Mouse (Mus musculus): ENCODE measurements around the gene Ednra. TPM values are rescaled to one million over a fixed set of nuclear protein-coding genes. Genes with fewer than 3 reads are reported as not detected.
A peak's percentile ranks its signal among the peaks of the same experiment; 100 is the strongest.

Gene Ednra
- 47.3 and 49.0 TPM in 2 replicates for polyA plus RNA-seq (2014; fragmentation: Nextera tagmentation; extraction: Ambion mirVana)

- Histone ChIP-seq H3K36me3 (ENCODE audit: control insufficient read depth, insufficient read depth, low read length) (peaks cover 10% of the 10 kb centered on the region), H3K4me1 (ENCODE audit: control insufficient read depth in 2 of 2, insufficient read depth in 2 of 2, low read length in 2 of 2) (peaks cover 15 to 41% of the 10 kb centered on the region in 2 experiments), H3K4me3 (ENCODE audit: control insufficient read depth in 1 of 2, insufficient read depth in 1 of 2, low read depth in 1 of 2, low read length in 2 of 2) (peak within 1 kb of the TSS; percentile 72 to 84), H3K9me3 (ENCODE audit: control insufficient read depth, low read length) (no peaks in the 10 kb centered on the region), H3K9ac (ENCODE audit: low read length) (peak within 1 kb of the TSS; percentile 94), H3K4me2 (ENCODE audit: low read length) (peak within 1 kb of the TSS; percentile 67), H3K27ac (replicated peaks in 1 of 2; ENCODE audit: control insufficient read depth in 1 of 2, insufficient read depth in 1 of 2, low read depth in 2 of 2, low read length in 2 of 2) (peak within 1 kb of the TSS; percentile 97 to 99), H3K27me3 (ENCODE audit: control insufficient read depth, insufficient read depth, low read length) (no peaks in the 10 kb centered on the region)
- WGBS, result under 1% methylated on average over 27 of the region's 27 CpGs
- peak; percentile 77 for ATAC-seq (ENCODE audit: insufficient number of reproducible peaks, insufficient read depth, low FRiP score, low read depth)
These were observed at the start of gene Ednra for GRCm38 (mm10) chr8:77724046-77724930. Gene Ednra (minus strand): TSS chr8:77724464.

GRCm38 (mm10) chr8:77773831-77774230, 49.6 kb upstream of the Ednra start:
- H3K4me2 ChIP-seq (ENCODE audit: low read length), result no peak overlapping the region
- no peak overlapping the region for H3K9ac ChIP-seq (ENCODE audit: low read length)
- ATAC-seq (ENCODE audit: insufficient number of reproducible peaks, insufficient read depth, low FRiP score, low read depth), result no peak
- H3K27ac ChIP-seq (replicated peaks in 1 of 2; ENCODE audit: control insufficient read depth in 1 of 2, insufficient read depth in 1 of 2, low read depth in 2 of 2, low read length in 2 of 2), result no peak overlapping the region
- peaks cover 2 to 9% of the 10 kb centered on the region in 2 experiments for H3K4me1 ChIP-seq (ENCODE audit: control insufficient read depth in 2 of 2, insufficient read depth in 2 of 2, low read length in 2 of 2)
- no peak overlapping the region for H3K4me3 ChIP-seq (ENCODE audit: control insufficient read depth in 1 of 2, insufficient read depth in 1 of 2, low read depth in 1 of 2, low read length in 2 of 2)
- H3K36me3 ChIP-seq (ENCODE audit: control insufficient read depth, insufficient read depth, low read length), result no peaks in the 10 kb centered on the region
- no peaks in the 10 kb centered on the region for H3K27me3 ChIP-seq (ENCODE audit: control insufficient read depth, insufficient read depth, low read length)
- H3K9me3 ChIP-seq (ENCODE audit: control insufficient read depth, low read length), result no peaks in the 10 kb centered on the region
- WGBS, result 79% methylated on average over 4 of the region's 4 CpGs

GRCm38 (mm10) chr8:77773256-77773655, 49.0 kb upstream of the Ednra start:
- Histone ChIP-seq H3K9ac (ENCODE audit: low read length) (no peak overlapping the region), H3K9me3 (ENCODE audit: control insufficient read depth, low read length) (no peaks in the 10 kb centered on the region), H3K4me2 (ENCODE audit: low read length) (no peak overlapping the region), H3K4me1 (ENCODE audit: control insufficient read depth in 2 of 2, insufficient read depth in 2 of 2, low read length in 2 of 2) (peaks cover 2 to 9% of the 10 kb centered on the region in 2 experiments), H3K36me3 (ENCODE audit: control insufficient read depth, insufficient read depth, low read length) (no peaks in the 10 kb centered on the region), H3K27ac (replicated peaks in 1 of 2; ENCODE audit: control insufficient read depth in 1 of 2, insufficient read depth in 1 of 2, low read depth in 2 of 2, low read length in 2 of 2) (no peak overlapping the region; a peak in 1 of 4 replicates), H3K4me3 (ENCODE audit: control insufficient read depth in 1 of 2, insufficient read depth in 1 of 2, low read depth in 1 of 2, low read length in 2 of 2) (no peak overlapping the region), H3K27me3 (ENCODE audit: control insufficient read depth, insufficient read depth, low read length) (no peaks in the 10 kb centered on the region)
- no peak for ATAC-seq (ENCODE audit: insufficient number of reproducible peaks, insufficient read depth, low FRiP score, low read depth)
- 73% methylated on average over 5 of the region's 5 CpGs for WGBS

- Histone ChIP-seq H3K9me3 (ENCODE audit: control insufficient read depth, low read length) (no peaks in the 10 kb centered on the region), H3K4me3 (ENCODE audit: control insufficient read depth in 1 of 2, insufficient read depth in 1 of 2, low read depth in 1 of 2, low read length in 2 of 2) (no peak overlapping the region), H3K27ac (replicated peaks in 1 of 2; ENCODE audit: control insufficient read depth in 1 of 2, insufficient read depth in 1 of 2, low read depth in 2 of 2, low read length in 2 of 2) (peak overlapping the region; percentile 73 to 87), H3K4me2 (ENCODE audit: low read length) (no peak overlapping the region), H3K27me3 (ENCODE audit: control insufficient read depth, insufficient read depth, low read length) (no peaks in the 10 kb centered on the region), H3K36me3 (ENCODE audit: control insufficient read depth, insufficient read depth, low read length) (no peaks in the 10 kb centered on the region), H3K9ac (ENCODE audit: low read length) (no peak overlapping the region), H3K4me1 (ENCODE audit: control insufficient read depth in 2 of 2, insufficient read depth in 2 of 2, low read length in 2 of 2) (peaks cover 2 to 9% of the 10 kb centered on the region in 2 experiments)
- ATAC-seq (ENCODE audit: insufficient number of reproducible peaks, insufficient read depth, low FRiP score, low read depth), result peak; percentile 77; the same call in 1 of the 2 replicates
- 9% methylated on average over 5 of the region's 5 CpGs for WGBS
These were observed 48.1 kb upstream of the Ednra start for GRCm38 (mm10) chr8:77772210-77772886.

GRCm38 (mm10) chr8:77770966-77771365, 46.7 kb upstream of the Ednra start:
- no peak overlapping the region for H3K27ac ChIP-seq (replicated peaks in 1 of 2; ENCODE audit: control insufficient read depth in 1 of 2, insufficient read depth in 1 of 2, low read depth in 2 of 2, low read length in 2 of 2)
- H3K9me3 ChIP-seq (ENCODE audit: control insufficient read depth, low read length), result no peaks in the 10 kb centered on the region
- no peak for ATAC-seq (ENCODE audit: insufficient number of reproducible peaks, insufficient read depth, low FRiP score, low read depth)
- H3K9ac ChIP-seq (ENCODE audit: low read length), result no peak overlapping the region
- H3K4me2 ChIP-seq (ENCODE audit: low read length), result no peak overlapping the region
- no peaks in the 10 kb centered on the region for H3K36me3 ChIP-seq (ENCODE audit: control insufficient read depth, insufficient read depth, low read length)
- H3K4me1 ChIP-seq (ENCODE audit: control insufficient read depth in 2 of 2, insufficient read depth in 2 of 2, low read length in 2 of 2), result peaks cover 2 to 9% of the 10 kb centered on the region in 2 experiments
- WGBS, result 78% methylated on average over 3 of the region's 3 CpGs
- no peak overlapping the region for H3K4me3 ChIP-seq (ENCODE audit: control insufficient read depth in 1 of 2, insufficient read depth in 1 of 2, low read depth in 1 of 2, low read length in 2 of 2)
- no peaks in the 10 kb centered on the region for H3K27me3 ChIP-seq (ENCODE audit: control insufficient read depth, insufficient read depth, low read length)

- ATAC-seq (ENCODE audit: insufficient number of reproducible peaks, insufficient read depth, low FRiP score, low read depth), result no peak
- Histone ChIP-seq H3K4me2 (ENCODE audit: low read length) (no peak overlapping the region), H3K9me3 (ENCODE audit: control insufficient read depth, low read length) (no peaks in the 10 kb centered on the region), H3K4me1 (ENCODE audit: control insufficient read depth in 2 of 2, insufficient read depth in 2 of 2, low read length in 2 of 2) (peaks cover 2 to 9% of the 10 kb centered on the region in 2 experiments), H3K36me3 (ENCODE audit: control insufficient read depth, insufficient read depth, low read length) (no peaks in the 10 kb centered on the region), H3K27ac (replicated peaks in 1 of 2; ENCODE audit: control insufficient read depth in 1 of 2, insufficient read depth in 1 of 2, low read depth in 2 of 2, low read length in 2 of 2) (no peak overlapping the region), H3K4me3 (ENCODE audit: control insufficient read depth in 1 of 2, insufficient read depth in 1 of 2, low read depth in 1 of 2, low read length in 2 of 2) (no peak overlapping the region), H3K27me3 (ENCODE audit: control insufficient read depth, insufficient read depth, low read length) (no peaks in the 10 kb centered on the region), H3K9ac (ENCODE audit: low read length) (no peak overlapping the region)
- 71% methylated on average over 5 of the region's 5 CpGs for WGBS
These were observed 44.7 kb upstream of the Ednra start for GRCm38 (mm10) chr8:77768916-77769315.

- no peak for ATAC-seq (ENCODE audit: insufficient number of reproducible peaks, insufficient read depth, low FRiP score, low read depth)
- Histone ChIP-seq H3K27ac (replicated peaks in 1 of 2; ENCODE audit: control insufficient read depth in 1 of 2, insufficient read depth in 1 of 2, low read depth in 2 of 2, low read length in 2 of 2) (no peak overlapping the region), H3K4me2 (ENCODE audit: low read length) (no peak overlapping the region), H3K9ac (ENCODE audit: low read length) (no peak overlapping the region), H3K27me3 (ENCODE audit: control insufficient read depth, insufficient read depth, low read length) (no peaks in the 10 kb centered on the region), H3K9me3 (ENCODE audit: control insufficient read depth, low read length) (peaks cover 8% of the 10 kb centered on the region), H3K4me3 (ENCODE audit: control insufficient read depth in 1 of 2, insufficient read depth in 1 of 2, low read depth in 1 of 2, low read length in 2 of 2) (no peak overlapping the region), H3K4me1 (ENCODE audit: control insufficient read depth in 2 of 2, insufficient read depth in 2 of 2, low read length in 2 of 2) (no peaks in the 10 kb centered on the region), H3K36me3 (ENCODE audit: control insufficient read depth, insufficient read depth, low read length) (no peaks in the 10 kb centered on the region)
- 50% methylated on average over 8 of the region's 8 CpGs for WGBS
These were observed 40.0 kb upstream of the Ednra start for GRCm38 (mm10) chr8:77764253-77764652.

Data from heart, embryonic 14.5 days (tissue).